Mouse (Mus musculus) MEL-GATA-1-ER (cell line): Measurements from ENCODE around the gene Nectin1.

Experiments
- DNase-seq: peaks from one replicate; pipeline ENCODE4 v3.0.0-alpha.2; 2012; ENCODE audit warnings: low read depth; ENCODE audit errors: extremely low read depth

Gene Nectin1

DNA sequence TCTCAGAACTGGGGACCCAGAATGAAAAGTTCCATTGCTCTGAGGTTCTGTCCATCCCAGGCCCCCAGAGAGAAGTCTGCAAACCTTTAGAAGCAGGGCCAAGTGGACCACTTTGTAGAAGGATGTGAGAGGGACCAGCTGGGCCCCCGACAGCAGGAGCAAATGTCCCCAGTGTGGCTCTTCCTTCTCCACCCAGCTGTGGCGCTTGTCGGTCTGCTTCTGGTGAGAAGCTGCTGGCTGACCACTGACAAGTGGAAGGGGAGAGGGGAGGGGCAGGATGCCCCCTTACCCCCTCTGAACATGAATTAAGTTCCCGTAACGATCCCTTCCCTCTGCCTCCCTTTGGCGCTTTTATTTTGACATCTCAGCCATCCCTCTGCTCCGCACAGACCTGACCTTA lies 54.0 kb downstream of the Nectin1 start:
- no peak for DNase-seq

GRCm38 (mm10) chr9:43800525-43800924 lies 56.7 kb downstream of the Nectin1 start:
- no peak for DNase-seq

GRCm38 (mm10) chr9:43801911-43802310 lies 58.1 kb downstream of the Nectin1 start:
- DNase-seq: no peak

GRCm38 (mm10) chr9:43807565-43807964 lies 63.8 kb downstream of the Nectin1 start:
- no peak for DNase-seq

DNA sequence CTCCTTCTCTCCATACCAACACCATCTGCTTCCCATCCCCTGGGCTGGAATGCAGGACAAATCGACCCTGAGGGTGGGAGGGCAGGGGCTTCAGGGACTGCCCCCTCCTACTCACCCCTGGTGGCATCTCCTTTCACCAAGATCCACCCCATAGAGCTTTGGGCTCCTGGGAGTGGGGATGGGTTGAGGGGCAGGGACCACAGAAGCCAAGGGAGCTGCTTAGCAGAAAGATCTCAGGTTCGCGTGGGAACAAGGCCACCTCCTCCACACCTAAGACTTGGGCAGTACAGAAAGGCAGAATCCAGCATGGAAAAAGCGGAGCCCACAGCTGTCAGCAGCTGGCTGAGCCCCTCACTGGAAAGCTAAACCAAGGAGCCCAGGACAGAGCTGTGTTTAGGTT lies 64.3 kb downstream of the Nectin1 start:
- no peak for DNase-seq

DNA sequence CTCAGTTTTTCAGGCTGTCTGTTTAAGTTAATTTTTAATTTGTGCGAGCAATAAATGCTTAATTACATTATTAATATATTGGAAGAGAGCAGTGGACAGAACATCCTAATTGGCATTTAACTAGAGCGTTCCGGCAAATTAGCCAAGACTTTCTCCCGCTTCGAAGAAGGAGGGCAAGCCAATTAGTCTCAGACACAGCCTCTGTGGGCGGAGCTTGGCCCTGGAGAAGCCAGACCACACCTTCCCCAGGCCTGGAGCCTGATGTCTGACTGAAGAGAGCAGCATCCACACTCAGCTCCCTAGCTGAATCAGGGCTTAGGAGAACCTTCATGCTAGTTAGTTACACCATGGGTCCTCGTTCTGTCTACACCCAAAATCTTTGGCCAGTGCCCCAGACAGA lies 64.8 kb downstream of the Nectin1 start:
- DNase-seq: no peak

DNA sequence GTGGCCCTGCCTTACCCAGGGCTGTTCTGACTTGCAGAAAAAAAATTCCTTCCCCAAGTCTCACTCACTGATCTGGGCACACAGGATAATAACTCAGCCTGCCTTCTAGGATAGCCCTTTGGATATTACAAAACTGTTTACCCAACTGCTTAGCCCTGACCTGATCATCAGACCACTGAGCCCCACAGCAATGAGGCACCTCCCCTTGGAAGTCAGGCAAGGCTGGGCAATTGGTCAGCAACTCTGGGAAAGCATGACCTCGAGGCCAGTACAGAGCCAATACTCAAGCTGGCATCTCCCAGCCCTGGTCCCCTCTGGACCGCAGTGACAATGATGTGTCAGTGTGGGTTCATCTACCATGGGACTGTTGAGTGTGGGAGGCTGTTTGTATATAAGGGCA lies 69.4 kb downstream of the Nectin1 start:
- DNase-seq: no peak

DNA sequence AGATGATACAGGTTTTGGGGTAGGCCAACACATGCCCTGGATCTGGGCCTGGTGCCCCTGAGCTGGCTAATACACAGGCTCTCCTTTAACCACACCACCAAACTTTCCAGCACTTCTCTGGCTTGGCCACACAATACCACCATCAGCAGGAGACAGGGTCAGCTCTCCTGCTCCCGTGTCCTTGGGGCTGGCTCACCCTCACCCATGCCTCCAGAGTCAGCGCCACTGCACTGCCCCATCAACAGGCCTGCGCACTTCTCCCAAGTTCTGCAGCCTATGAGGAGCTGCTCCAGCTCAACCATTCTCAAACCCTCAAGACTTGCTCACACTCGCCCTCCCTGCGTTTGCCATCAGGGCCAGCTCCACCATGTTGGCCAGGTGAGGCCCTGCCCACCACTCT lies 78.4 kb downstream of the Nectin1 start:
- no peak for DNase-seq

DNA sequence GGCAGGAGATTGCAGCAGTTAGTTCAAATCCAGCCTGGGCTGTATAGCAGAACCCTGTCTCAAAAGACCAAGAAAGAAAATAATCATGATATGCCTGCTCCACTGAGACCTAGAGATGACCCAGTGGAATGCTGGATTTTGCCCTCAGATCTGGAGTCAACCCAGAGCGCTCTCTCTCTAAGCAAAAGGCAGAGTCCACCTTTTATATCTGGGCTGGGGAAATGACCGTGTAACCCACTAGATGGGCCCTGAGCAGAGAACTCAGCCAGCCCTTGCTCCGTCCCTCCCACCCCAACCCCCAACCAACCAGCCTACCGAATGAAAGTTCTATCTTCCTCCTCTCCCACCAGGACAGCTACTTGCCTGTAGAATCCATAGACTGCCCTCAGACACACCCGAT lies 81.4 kb downstream of the Nectin1 start:
- no peak for DNase-seq

DNA sequence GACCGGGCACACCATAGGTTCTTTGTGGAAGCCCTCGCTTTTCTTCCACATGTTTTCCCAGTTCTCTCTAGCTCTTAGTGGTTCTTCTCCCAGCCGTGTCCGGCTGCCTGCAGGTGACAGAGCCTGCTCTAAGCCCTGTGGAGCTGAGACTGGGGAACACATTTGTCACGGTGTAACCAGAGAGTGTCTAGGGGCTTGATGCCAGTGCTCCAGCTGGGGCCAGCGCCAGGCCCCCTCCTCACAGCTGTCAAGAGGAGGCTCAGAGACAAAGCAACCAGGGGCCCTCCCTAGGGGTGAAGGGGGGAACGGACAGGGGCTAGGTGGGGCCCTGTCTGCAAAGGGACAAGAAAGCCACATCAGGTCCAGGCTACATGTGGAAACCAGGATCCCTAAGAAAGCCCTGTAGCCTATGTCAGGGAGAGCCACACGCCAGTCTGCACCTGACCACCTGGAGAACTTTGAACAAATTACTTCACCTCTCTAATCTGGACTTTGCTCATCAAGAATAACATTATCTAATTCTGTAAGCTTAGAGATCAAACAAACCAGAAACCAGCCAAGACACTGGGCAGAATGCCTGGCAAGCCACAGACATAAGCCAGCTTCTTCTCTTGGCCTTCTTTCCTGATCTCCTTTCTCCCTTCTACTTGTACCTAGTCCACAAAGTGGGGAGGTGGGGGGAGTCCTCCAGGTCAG lies 82.9 kb downstream of the Nectin1 start:
- DNase-seq: no peak

- DNase-seq: no peak
Measured at GRCm38 (mm10) chr9:43827593-43827992, 83.8 kb downstream of the Nectin1 start.

- DNase-seq: no peak
Measured at GRCm38 (mm10) chr9:43828960-43829359, 85.2 kb downstream of the Nectin1 start.

GRCm38 (mm10) chr9:43833232-43833631 lies 89.4 kb downstream of the Nectin1 start:
- DNase-seq: no peak

DNA sequence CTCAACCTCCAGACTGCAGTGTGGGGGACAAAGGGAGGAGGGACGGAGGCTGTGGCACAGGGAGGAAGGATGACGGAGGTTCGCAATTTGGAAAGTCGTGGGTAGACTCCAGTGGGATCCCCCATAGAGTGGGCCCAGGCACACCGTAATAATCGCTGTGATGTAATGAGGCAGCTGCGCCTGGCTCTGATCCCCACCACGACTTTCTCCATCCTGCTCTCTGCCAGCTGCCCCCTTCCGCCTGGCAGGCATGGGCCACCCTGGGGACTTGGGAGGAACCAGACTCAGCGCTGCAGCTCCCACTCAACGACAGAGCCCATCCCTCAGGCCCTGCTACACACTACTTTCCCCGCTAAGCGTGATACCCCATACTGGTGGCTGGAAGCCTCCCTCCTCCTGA lies 90.5 kb downstream of the Nectin1 start:
- DNase-seq: no peak

DNA sequence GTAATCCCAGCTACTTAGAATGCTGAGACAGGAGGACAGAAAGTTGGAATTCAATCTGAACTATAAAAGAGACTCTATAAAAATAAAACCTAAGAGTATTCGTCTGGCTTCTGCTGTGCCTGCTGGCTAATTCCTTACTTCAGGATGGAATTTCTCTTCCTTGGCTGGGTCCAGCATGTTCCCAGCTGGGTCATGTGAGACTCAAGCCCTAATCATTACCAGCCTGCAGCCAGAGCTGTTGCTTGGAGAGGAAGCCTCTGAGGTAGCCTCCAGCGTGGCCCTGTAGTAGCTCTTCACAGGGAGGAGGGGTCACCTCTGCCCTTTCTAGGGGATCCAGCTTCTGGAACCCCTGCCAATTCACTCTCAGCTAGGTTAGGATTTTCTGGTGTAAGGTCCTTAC lies 94.8 kb downstream of the Nectin1 start:
- no peak for DNase-seq

- DNase-seq: no peak
Measured at GRCm38 (mm10) chr9:43842921-43843577, 99.3 kb downstream of the Nectin1 start.

DNA sequence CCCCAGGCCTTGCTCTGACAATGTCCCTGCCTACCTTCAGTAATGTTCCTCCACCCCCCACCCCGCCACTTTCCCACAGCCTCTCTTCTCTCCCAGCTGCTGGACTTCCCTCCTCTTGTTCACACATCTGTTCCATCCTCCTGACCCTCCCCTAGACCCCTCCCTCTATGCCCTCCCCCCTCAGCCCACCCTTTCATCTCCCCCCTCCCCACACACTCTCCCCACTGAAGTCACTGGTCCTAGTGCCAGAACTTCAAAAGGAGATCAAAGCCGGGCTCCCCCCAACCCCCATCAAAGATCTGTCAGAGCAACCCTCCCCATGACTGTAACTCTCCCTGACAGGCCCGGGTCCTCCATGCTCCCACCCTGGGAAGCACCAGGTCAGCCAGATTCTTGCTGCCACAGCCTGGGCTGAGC lies 99.9 kb downstream of the Nectin1 start:
- DNase-seq: no peak

DNA sequence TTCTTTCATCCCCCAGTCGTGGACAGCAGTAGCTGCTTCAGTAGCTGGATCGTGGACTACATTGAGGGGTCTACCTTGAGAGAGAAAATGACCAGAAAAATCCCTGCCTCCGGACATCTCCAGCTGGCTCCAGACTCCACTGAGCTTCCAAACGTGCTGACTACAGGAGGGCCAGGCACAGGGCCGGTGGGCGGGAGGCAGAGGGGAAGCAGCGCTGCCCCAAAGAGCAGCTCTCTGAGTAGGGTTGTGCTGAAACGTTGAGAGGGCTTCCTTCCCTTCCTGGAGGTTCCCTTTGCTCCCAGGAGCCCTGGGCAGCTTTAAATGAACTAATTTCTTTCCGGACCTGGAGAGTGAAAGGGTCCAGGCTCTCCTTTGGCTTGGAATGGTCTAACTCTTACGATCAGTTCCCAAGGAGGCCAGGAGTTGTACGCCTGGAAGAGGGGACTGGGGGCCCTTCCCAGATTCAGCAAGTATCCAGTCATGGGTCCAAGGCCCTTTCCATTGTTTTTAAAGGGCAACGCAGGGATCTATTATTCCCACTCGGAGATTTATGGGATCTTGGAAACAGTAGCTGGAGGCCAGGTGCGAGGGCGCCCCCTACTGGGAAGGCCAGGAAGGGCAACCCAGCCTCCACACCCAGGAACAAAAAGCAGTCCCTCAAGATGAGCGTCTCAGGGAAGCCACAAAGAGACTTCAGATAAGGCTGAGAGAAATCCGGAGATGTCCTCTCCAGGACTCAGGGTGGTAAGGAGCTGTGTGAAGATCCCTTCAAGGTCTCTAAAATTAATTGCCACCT lies 102.1 kb downstream of the Nectin1 start:
- DNase-seq: no peak

DNA sequence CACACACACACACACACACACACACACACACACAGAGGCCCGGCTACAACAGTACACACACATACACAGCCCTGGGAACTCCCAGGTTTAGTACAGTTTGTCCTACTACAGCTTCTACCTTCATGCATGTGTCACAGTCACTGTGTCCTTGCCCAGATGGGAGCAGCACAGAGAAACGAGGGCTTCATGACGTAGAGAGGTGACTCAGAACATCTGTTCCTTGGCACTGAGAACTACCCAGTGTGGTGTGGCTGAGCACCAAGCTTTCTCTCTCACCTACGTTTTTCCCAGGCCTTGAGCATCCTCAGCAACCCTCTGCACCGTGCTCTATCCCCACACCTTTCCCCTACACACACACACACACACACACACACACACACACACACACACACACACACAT lies 104.1 kb downstream of the Nectin1 start:
- no peak for DNase-seq

- no peak for DNase-seq
Measured at GRCm38 (mm10) chr9:43850281-43850680, 106.5 kb downstream of the Nectin1 start.

DNA sequence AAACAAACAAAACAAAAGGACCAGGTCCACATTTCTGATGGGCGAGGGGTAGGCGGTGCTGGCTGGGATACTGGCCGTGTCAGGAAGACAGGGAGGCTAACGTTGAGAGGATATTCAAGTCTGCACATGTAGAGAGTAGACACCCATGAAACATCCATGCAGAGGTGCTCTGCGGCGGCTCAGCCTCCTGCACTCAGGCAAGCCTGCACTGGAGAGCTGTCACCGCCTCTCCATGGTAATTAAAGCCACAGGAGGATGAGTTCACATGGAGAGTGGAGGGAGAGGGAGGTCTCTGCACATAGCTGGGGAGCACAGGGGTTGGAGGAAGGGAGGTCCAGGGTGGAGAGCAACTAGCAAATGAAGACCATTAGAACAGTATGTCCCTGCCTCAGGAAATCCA lies 107.4 kb downstream of the Nectin1 start:
- DNase-seq: no peak

DNA sequence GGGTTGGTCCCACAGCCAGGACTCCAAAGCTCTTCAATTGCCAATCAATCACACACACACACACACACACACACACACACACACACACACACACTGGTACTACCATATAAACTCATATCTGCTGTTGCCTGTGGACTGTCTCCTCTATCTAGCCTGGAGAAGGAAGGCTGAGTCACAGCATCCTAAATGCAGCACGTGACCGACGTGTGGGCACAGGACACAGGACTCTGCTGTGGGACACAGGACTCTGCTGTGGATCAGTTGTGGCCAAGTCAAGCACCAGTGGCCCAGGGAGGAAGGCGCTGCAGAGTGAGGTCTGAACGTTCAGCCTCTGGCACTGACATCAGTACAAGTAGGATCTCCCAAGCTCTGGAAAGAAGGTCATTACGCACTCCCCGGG lies 112.1 kb downstream of the Nectin1 start:
- no peak for DNase-seq
